Mouse (Mus musculus) G1E (cell line): ENCODE data around the gene Gbp2b. TPM values are rescaled to one million over a fixed set of nuclear protein-coding genes. Genes with fewer than 3 reads are reported as not detected.
A peak's percentile ranks its signal among the peaks of the same experiment; 100 is the strongest.

Experiments used
- ATAC-seq: 2 replicates; pipeline ENCODE4 v1.8.0; 2016; ENCODE audit warnings: mild to moderate bottlenecking; ENCODE audit not compliant: insufficient number of reproducible peaks, poor library complexity, low FRiP score, severe bottlenecking; ENCODE audit errors: extremely low read depth
- DNase-seq: peaks from one replicate; pipeline ENCODE4 v3.0.0; 2012; ENCODE audit warnings: low spot score
- H3K27me3 ChIP-seq: 2 replicates; pipeline ENCODE4 v1.6.1; 2012; ENCODE audit warnings: mild to moderate bottlenecking, low read length, inconsistent platforms; ENCODE audit not compliant: insufficient read depth
- H3K36me3 ChIP-seq: replicated peaks from 2 replicates; pipeline ENCODE3; 2012; ENCODE audit warnings: mild to moderate bottlenecking, inconsistent platforms
- H3K4me1 ChIP-seq: 2 replicates; pipeline ENCODE4 v1.6.1; 2012; ENCODE audit warnings: low read depth, low read length, inconsistent platforms, mixed read lengths; ENCODE audit not compliant: insufficient read depth
- H3K4me3 ChIP-seq: 2 replicates; pipeline ENCODE4 v1.5.1; 2012; ENCODE audit warnings: low read depth, mild to moderate bottlenecking, inconsistent platforms, low read length, moderate library complexity, mixed read lengths
- H3K9me3 ChIP-seq: replicated peaks from 2 replicates; pipeline ENCODE4 v1.6.1; 2012; ENCODE audit warnings: inconsistent platforms
- CTCF ChIP-seq: IDR thresholded peaks from 2 replicates; pipeline ENCODE4 v1.5.1; 2012; ENCODE audit warnings: low read depth, low read length, inconsistent platforms, mixed read lengths
- GATA1 ChIP-seq: IDR thresholded peaks from 2 replicates; pipeline ENCODE4 v1.6.1; 2012; ENCODE audit warnings: borderline replicate concordance, low read length, inconsistent platforms, mixed read lengths
- GATA2 ChIP-seq: IDR thresholded peaks from 2 replicates; pipeline ENCODE4 v1.6.1; 2012; ENCODE audit warnings: low read depth, low read length, inconsistent platforms, borderline replicate concordance
- POLR2AphosphoS5 ChIP-seq: IDR thresholded peaks from 2 replicates; pipeline ENCODE4 v1.6.1; 2012; ENCODE audit warnings: low read depth, low read length, inconsistent platforms; ENCODE audit not compliant: insufficient replicate concordance
- TAL1 ChIP-seq: conservative IDR thresholded peaks from 2 replicates; pipeline ENCODE4 v1.6.1; 2012; ENCODE audit warnings: low read depth, low read length, inconsistent platforms, mixed read lengths
- polyA plus RNA-seq: library from polyadenylated mRNA; stranded (reverse); fragments of >175 nt; gene quantifications from 2 replicates; pipeline ENCODE4 v1.2.3, GENCODE M21; 2012
- total RNA-seq, 2 experiments: library from RNA; stranded (forward) in 1 of 2; stranded (reverse) in 1 of 2; fragments of 200-1000 nt in 1 of 2; fragments of >200 nt in 1 of 2; fragmentation: Nextera tagmentation in 1 of 2; gene quantifications; 2 replicates each; pipeline ENCODE4 v1.2.3; 2014 to 2017

Gene Gbp2b
- total and polyA plus RNA-seq, 3 experiments, result 0.44 TPM; not detected in 2

DNA sequence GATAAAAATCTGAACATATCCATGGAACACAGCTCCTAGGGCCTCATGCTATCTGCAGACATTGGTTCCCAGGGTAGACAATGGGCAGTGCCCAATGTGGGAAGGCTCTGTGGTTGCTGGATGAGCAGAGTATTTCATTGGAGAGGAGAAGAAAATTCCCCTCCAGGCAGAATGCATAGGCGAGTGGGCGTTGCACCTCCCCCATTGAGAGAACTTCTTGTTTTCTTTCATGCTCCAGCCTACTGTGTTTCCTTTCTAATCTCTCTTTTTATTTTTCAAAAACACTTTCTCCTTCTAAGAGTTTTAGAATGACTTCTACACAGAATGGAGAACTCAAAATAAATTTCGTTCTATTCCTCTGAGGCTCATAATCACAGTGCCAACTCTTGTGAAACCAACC lies 24.0 kb downstream of the Gbp2b start:
- TF ChIP-seq GATA1 (no peak), TAL1 (no peak), POLR2AphosphoS5 (no peak), CTCF (no peak), GATA2 (no peak)
- ATAC-seq, result no peak
- Histone ChIP-seq H3K36me3 (no peaks in the 10 kb centered on the region), H3K4me1 (peaks cover 14% of the 10 kb centered on the region), H3K4me3 (no peak overlapping the region), H3K9me3 (no peaks in the 10 kb centered on the region), H3K27me3 (peaks cover 2% of the 10 kb centered on the region; the same call in 1 of the 2 replicates)
- no peak for DNase-seq

DNA sequence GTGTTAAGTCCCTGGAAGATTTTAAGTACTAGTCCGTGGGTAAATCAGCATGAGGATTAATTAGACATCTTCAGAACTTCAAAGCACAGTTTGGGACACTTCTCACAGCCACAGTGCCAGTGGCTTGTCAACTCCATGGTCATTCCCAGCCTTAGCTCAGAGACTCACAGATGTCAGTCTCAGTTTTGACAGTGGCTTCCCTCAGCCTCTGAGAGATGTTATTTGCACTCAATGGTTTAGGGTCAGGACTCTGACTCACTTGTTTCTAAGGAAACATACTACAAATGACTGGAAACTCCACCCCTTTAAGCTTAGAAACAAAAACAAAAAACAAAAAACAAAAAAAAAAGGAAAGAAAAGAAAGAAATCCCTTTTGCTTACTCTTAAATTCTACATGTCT lies 25.0 kb downstream of the Gbp2b start:
- Histone ChIP-seq H3K4me3 (no peak overlapping the region), H3K4me1 (peaks cover 14% of the 10 kb centered on the region), H3K9me3 (no peaks in the 10 kb centered on the region), H3K27me3 (peaks cover 4% of the 10 kb centered on the region; the same call in 1 of the 2 replicates), H3K36me3 (no peaks in the 10 kb centered on the region)
- ATAC-seq (no peak), DNase-seq (no peak)
- no peak for TF ChIP-seq POLR2AphosphoS5
- TF ChIP-seq GATA2, result no peak
- no peak for TF ChIP-seq GATA1
- TF ChIP-seq TAL1, result no peak
- no peak for TF ChIP-seq CTCF

DNA sequence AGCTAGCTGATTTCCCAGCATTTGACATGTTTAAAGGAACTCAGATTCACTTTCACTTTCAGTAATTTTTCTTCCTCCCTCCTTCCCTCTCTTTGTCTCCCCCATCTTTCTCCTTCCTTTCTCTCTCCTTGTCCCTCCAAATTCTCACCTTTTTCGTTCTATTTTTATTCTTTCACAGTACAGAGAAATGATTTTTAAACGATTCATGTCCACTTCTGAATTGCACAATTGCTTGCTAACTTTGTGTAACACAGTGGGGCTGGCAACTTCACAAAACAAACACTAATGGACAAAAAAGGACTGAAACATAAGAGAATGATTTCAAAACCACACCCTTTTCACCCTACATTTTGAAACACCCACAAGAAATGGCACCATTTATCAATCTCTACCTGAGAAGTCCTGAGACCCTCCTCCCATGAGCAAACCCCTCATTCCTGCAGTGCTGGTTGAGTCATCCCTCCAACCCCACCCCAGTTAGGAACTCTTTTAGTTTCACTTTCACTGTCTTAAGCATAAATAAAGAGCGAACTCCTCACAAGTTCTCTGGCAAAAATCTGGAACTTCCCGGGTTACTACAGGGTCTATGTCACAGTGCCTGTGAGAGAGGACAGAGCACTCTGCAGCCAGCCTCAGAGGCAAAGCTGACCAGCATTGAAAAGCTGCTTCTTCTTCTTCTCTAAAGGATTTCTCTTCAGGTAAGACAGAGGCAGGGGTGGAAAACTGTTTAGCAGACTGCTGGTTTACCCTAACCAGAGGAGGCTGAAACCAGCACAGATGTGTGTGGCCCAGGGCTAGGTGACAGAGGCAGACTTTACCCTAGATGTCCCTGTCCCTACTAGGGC lies 25.7 kb downstream of the Gbp2b start, which contains the start of gene Gbp2:
Gene Gbp2 (plus strand): TSS at position 492 of the 845 bp plus-strand sequence.
- peaks cover 14% of the 10 kb centered on the region for H3K4me1 ChIP-seq
- DNase-seq (peak; percentile 3), ATAC-seq (peak; percentile 29)
- H3K4me3 ChIP-seq, result peak within 1 kb of the TSS; percentile 42
- peaks cover 4% of the 10 kb centered on the region; the same call in 1 of the 2 replicates for H3K27me3 ChIP-seq
- no peaks in the 10 kb centered on the region for H3K9me3 ChIP-seq
- H3K36me3 ChIP-seq, result no peaks in the 10 kb centered on the region
- TF ChIP-seq CTCF (no peak), TAL1 (no peak), POLR2AphosphoS5 (no peak), GATA1 (no peak), GATA2 (no peak)

DNA sequence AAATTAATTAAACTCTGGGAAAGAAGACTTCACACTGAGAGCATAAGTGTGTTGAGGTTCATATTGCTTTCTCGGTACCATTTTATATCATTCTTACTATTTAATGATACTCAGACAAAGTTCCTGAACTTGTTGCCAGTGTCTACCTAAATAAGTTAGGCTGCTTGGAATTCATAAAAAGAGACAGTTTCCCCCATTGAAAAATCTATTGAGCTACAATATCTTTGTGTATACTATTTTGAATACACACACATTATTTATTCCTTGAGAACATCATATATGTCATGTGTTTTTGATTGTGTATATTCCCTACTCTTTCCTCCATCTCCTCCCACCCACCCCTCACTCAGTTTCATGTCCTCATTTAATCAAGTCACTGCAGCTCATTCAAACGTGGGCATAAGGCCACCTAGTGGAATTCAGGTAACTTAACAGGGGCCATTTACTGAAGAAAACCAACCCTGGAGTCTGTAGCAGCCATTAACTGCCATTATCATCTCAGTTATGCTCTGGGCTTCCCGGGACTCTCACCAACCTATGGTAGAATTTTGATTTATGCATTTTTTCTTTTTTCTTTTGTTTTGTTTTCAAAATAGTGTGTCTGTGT lies 26.4 kb downstream of the Gbp2b start:
- Histone ChIP-seq H3K4me3 (peak overlapping the region; percentile 42; the same call in 1 of the 2 replicates), H3K27me3 (peaks cover 4% of the 10 kb centered on the region; the same call in 1 of the 2 replicates), H3K4me1 (peaks cover 14% of the 10 kb centered on the region), H3K9me3 (no peaks in the 10 kb centered on the region), H3K36me3 (no peaks in the 10 kb centered on the region)
- no peak for TF ChIP-seq TAL1
- ATAC-seq (peak; percentile 51), DNase-seq (peak; percentile 27)

DNA sequence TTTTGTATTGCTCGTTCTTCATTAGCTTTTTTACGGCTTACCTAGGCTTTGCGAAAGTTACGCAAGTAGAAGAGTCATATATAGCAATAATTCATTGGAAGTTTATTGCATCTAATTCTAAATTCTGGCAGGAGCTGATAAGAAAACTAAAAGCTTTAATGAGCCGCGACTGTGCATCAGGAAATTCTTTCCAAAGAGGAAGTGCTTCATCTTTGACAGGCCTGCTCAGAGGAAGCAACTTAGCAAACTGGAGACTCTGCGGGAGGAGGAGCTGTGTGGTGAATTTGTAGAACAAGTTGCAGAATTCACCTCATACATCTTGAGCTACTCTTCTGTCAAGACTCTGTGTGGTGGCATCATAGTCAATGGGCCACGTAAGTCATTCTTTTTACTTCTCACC lies 35.7 kb downstream of the Gbp2b start:
- no peaks in the 10 kb centered on the region for H3K4me1 ChIP-seq
- no peaks in the 10 kb centered on the region for H3K36me3 ChIP-seq
- H3K27me3 ChIP-seq, result no peaks in the 10 kb centered on the region; the same call in 1 of the 2 replicates
- TF ChIP-seq TAL1, result no peak
- TF ChIP-seq POLR2AphosphoS5, result no peak
- no peak for TF ChIP-seq GATA1
- TF ChIP-seq GATA2, result no peak
- TF ChIP-seq CTCF, result no peak
- H3K4me3 ChIP-seq, result no peak overlapping the region
- peak; percentile 40 for ATAC-seq
- DNase-seq, result no peak
- no peaks in the 10 kb centered on the region for H3K9me3 ChIP-seq

DNA sequence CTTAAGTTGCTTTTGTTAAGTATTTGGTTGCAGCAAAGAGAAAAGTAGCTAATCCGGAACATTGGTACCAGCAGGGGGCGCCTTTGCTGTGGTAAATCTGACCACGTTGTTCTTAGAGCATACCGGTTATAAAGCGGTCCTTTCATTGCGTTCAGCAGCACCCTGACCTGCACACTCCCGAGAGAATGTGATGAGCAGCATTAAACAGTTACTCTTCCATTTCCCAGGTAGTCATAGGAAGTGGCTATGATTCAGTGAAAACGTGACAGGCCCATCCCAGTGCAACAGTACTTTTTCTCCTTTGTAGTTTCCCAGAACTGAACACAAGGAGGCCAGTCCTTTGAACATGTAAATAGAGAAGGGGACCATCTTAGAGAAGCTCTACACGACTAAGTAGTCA lies 45.6 kb downstream of the Gbp2b start:
- no peak overlapping the region for H3K4me3 ChIP-seq
- no peak for DNase-seq
- no peak for ATAC-seq

More for the DNA sequence above, 45.6 kb downstream of the Gbp2b start:
- H3K36me3 ChIP-seq, result no peaks in the 10 kb centered on the region
- TF ChIP-seq POLR2AphosphoS5 (no peak), CTCF (0 out of 2 replicates have a peak, but pooled peaks have one; percentile 28), GATA1 (no peak), TAL1 (no peak), GATA2 (no peak)
- no peaks in the 10 kb centered on the region for H3K4me1 ChIP-seq
- peaks cover under 1% of the 10 kb centered on the region; the same call in 1 of the 2 replicates for H3K27me3 ChIP-seq
- no peaks in the 10 kb centered on the region for H3K9me3 ChIP-seq
